Mouse (Mus musculus): Measurements from ENCODE around the gene Gm6460.
"Not testable (repeated sequence)": the region's sequence is repeated elsewhere in the genome, so short reads cannot be mapped to it uniquely, and the experiment has no call there.

The Gm6460 gene

DNA sequence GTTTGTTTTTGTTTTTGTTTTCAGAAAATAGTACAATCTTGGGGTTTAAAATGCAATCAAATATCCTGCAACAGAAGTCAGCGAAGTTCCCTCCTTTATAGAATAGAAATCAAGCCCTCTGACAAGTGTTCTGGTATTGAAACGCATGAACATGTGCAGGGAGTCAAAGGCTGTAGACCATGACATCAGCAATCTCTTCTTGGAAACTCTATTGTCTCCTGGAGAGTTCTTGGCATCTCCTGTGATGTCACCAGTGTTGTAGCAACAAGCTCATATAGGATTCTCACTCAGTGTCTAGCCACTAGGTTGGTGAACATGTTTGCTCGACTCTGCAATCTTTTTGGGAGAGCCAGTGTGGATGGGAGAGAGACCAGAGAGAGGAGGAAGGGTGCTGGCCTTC lies at the start of gene Gm6460:
TSS of gene Gm6460 (plus strand) at position 301 of the 400 bp plus-strand sequence.
- DNase-seq (ENCODE audit: low spot score): not testable (repeated sequence)
